In genomic region chr7:35501995-35502394, GRCm38 (mm10) we compare ENCODE assay signal across 9 mouse cellular contexts. TPM values are rescaled to one million over a fixed set of nuclear protein-coding genes. Genes with fewer than 3 reads are reported as not detected.
DNase-seq lines count a peak whose midpoint lies in the region; ATAC-seq and TF ChIP-seq lines count a peak whose summit lies in the region.
"Had no signal": no experiment of that assay in that cellular context is flagged by ENCODE, and none has a peak within 500 bp of the region (broad histone marks: within the 10 kb centered on the region; RNA-seq: fewer than 3 reads in every experiment).

No protein-coding gene starts in this region.

- H3K36me3 ChIP-seq in liver, embryonic 14.5 days (replicated peaks; ENCODE audit: control insufficient read depth, insufficient read depth, low read depth) = no peaks in the 10 kb centered on the region
- H3K36me3 ChIP-seq in liver, embryonic 11.5 days (ENCODE audit: control insufficient read depth, insufficient read depth, low read length) = no peaks in the 10 kb centered on the region
- H3K36me3 ChIP-seq in embryonic facial prominence, embryonic 13.5 days = no peaks in the 10 kb centered on the region
- H3K36me3 ChIP-seq in midbrain, postnatal 0 days (ENCODE audit: insufficient read depth, low read length) = no peaks in the 10 kb centered on the region

- 18% methylated on average over 4 of the region's 4 CpGs for WGBS in liver, embryonic 14.5 days (ENCODE audit: insufficient replicate concordance)
- WGBS in liver, embryonic 11.5 days = 29% methylated on average over 4 of the region's 4 CpGs
- 16% methylated on average over 4 of the region's 4 CpGs for whole genome bisulfite sequencing in embryonic facial prominence, embryonic 13.5 days
- WGBS in midbrain, postnatal 0 days = 13% methylated on average over 4 of the region's 4 CpGs

- DNase-seq in cerebellum, postnatal 14 days = peak; percentile 18 to 39
- DNase-seq in cerebellum, adult 8-10 months = no peak
- no peak for DNase-seq in liver, embryonic 14.5 days (ENCODE audit: low read depth in 3 of 3, low spot score in 3 of 3)
- DNase-seq in liver, embryonic 11.5 days (ENCODE audit: low spot score) = no peak
- DNase-seq in midbrain, postnatal 0 days (ENCODE audit: low spot score) = peak; percentile 61
- DNase-seq in MN1 (ENCODE audit: low spot score) = no peak
- no peak for DNase-seq in urinary bladder, postnatal 4 days (ENCODE audit: low spot score in 2 of 2)

- TF ChIP-seq EP300 in liver, embryonic 14.5 days (IDR thresholded peaks at IDR 0.05; ENCODE audit: low read depth) = no peak

- H3K4me1 ChIP-seq in liver, embryonic 14.5 days (replicated peaks; ENCODE audit: control insufficient read depth in 2 of 2, insufficient read depth in 2 of 2, low read length in 1 of 2) = no peaks in the 10 kb centered on the region
- no peaks in the 10 kb centered on the region for H3K4me1 ChIP-seq in liver, embryonic 11.5 days (replicated peaks; ENCODE audit: control insufficient read depth, insufficient read depth, low read length)
- no peaks in the 10 kb centered on the region for H3K4me1 ChIP-seq in embryonic facial prominence, embryonic 13.5 days
- H3K4me1 ChIP-seq in midbrain, postnatal 0 days (ENCODE audit: insufficient read depth, low read length) = no peaks in the 10 kb centered on the region

- H3K9me3 ChIP-seq in liver, embryonic 14.5 days (ENCODE audit: control insufficient read depth, low read length) = no peaks in the 10 kb centered on the region
- H3K9me3 ChIP-seq in liver, embryonic 11.5 days (ENCODE audit: control insufficient read depth, low read length) = no peaks in the 10 kb centered on the region
- H3K9me3 ChIP-seq in embryonic facial prominence, embryonic 13.5 days = no peaks in the 10 kb centered on the region
- no peaks in the 10 kb centered on the region for H3K9me3 ChIP-seq in midbrain, postnatal 0 days (ENCODE audit: low read length)

- no peak overlapping the region for H3K9ac ChIP-seq in liver, embryonic 14.5 days (replicated peaks)
- H3K9ac ChIP-seq in liver, embryonic 11.5 days (ENCODE audit: low read depth, low read length) = no peak overlapping the region
- H3K9ac ChIP-seq in embryonic facial prominence, embryonic 13.5 days = no peak overlapping the region
- no peak overlapping the region for H3K9ac ChIP-seq in midbrain, postnatal 0 days (replicated peaks; ENCODE audit: low read length, poor library complexity, severe bottlenecking)

- H3K27me3 ChIP-seq in liver, embryonic 14.5 days (ENCODE audit: control insufficient read depth, insufficient read depth, low read length) = no peaks in the 10 kb centered on the region
- no peaks in the 10 kb centered on the region for H3K27me3 ChIP-seq in liver, embryonic 11.5 days (replicated peaks; ENCODE audit: control insufficient read depth, insufficient read depth, low read length)
- no peaks in the 10 kb centered on the region for H3K27me3 ChIP-seq in embryonic facial prominence, embryonic 13.5 days
- no peaks in the 10 kb centered on the region for H3K27me3 ChIP-seq in midbrain, postnatal 0 days (ENCODE audit: insufficient read depth, low read length)

- H3K4me2 ChIP-seq in liver, embryonic 14.5 days (ENCODE audit: low read depth) = no peak overlapping the region
- no peak overlapping the region for H3K4me2 ChIP-seq in liver, embryonic 11.5 days
- 0 out of 2 replicates have a peak overlapping the region, but pooled peaks have one; percentile 14 for H3K4me2 ChIP-seq in embryonic facial prominence, embryonic 13.5 days
- H3K4me2 ChIP-seq in midbrain, postnatal 0 days (ENCODE audit: low read depth, low read length, poor library complexity, severe bottlenecking) = no peak overlapping the region

- ATAC-seq in liver, embryonic 14.5 days (ENCODE audit: insufficient read depth) = no peak
- no peak for ATAC-seq in liver, embryonic 11.5 days (replicated peaks; ENCODE audit: low FRiP score)
- no peak for ATAC-seq in embryonic facial prominence, embryonic 13.5 days (ENCODE audit: insufficient number of reproducible peaks, insufficient read depth, low FRiP score, low TSS enrichment, low read depth)
- no peak for ATAC-seq in midbrain, postnatal 0 days (ENCODE audit: low FRiP score)

- no peak overlapping the region for H3K27ac ChIP-seq in liver, embryonic 14.5 days
- H3K27ac ChIP-seq in liver, embryonic 11.5 days (ENCODE audit: low read depth, low read length) = no peak overlapping the region
- no peak overlapping the region for H3K27ac ChIP-seq in embryonic facial prominence, embryonic 13.5 days
- H3K27ac ChIP-seq in midbrain, postnatal 0 days (ENCODE audit: low read depth, low read length) = no peak overlapping the region

- no peak overlapping the region for H3K4me3 ChIP-seq in liver, embryonic 14.5 days (ENCODE audit: insufficient read depth in 1 of 2, low read depth in 2 of 2, low read length in 2 of 2)
- H3K4me3 ChIP-seq in liver, embryonic 11.5 days (ENCODE audit: low read depth, low read length) = no peak overlapping the region
- H3K4me3 ChIP-seq in embryonic facial prominence, embryonic 13.5 days = no peak overlapping the region
- no peak overlapping the region for H3K4me3 ChIP-seq in midbrain, postnatal 0 days (ENCODE audit: low read depth, low read length)
- H3K4me3 ChIP-seq: erythroblast, embryonic 14.5 days had no signal

- peak; percentile 37 for TF ChIP-seq CTCF in liver, embryonic 14.5 days (IDR thresholded peaks at IDR 0.05; ENCODE audit: low read depth)
- TF ChIP-seq CTCF in midbrain, postnatal 0 days (IDR thresholded peaks at IDR 0.05) = peak; percentile 71

RNA-seq across cellular contexts. Expression of gene Tdrd12, which starts 35.5 kb away (rescaled TPM):
- 0.10 and 0.11 TPM in 2 replicates for polyA plus RNA-seq in liver, embryonic 14.5 days (2012; rRNA removed)
- not detected in 2 replicates for polyA plus RNA-seq in liver, embryonic 14.5 days (2014; fragmentation: Nextera tagmentation; extraction: Ambion mirVana)
- polyA plus RNA-seq in liver, embryonic 11.5 days (2014; fragmentation: Nextera tagmentation; extraction: Ambion mirVana) = 0.22 and 0.29 TPM in 2 replicates
- polyA plus RNA-seq in embryonic facial prominence, embryonic 13.5 days (2015; fragmentation: Nextera tagmentation; extraction: Ambion mirVana) = 0.76 TPM in 1 of 2 replicates, not detected in the other
- total RNA-seq in midbrain, postnatal 0 days (2014; rRNA removed) = 0.19 and 0.38 TPM in 2 replicates
- 0.58 and 0.79 TPM in 2 replicates for polyA plus RNA-seq in midbrain, postnatal 0 days (2015; fragmentation: Nextera tagmentation; extraction: Ambion mirVana)
- polyA plus RNA-seq: erythroblast, embryonic 14.5 days had no signal

RNA-seq across cellular contexts. Expression of gene Slc7a9, which starts 53.4 kb away (rescaled TPM):
- polyA plus RNA-seq in liver, embryonic 14.5 days (2012; rRNA removed) = 1.3 and 1.6 TPM in 2 replicates
- 2.2 and 2.4 TPM in 2 replicates for polyA plus RNA-seq in liver, embryonic 14.5 days (2014; fragmentation: Nextera tagmentation; extraction: Ambion mirVana)
- polyA plus RNA-seq in liver, embryonic 11.5 days (2014; fragmentation: Nextera tagmentation; extraction: Ambion mirVana) = 2.6 and 3.6 TPM in 2 replicates
- 0.27 and 1.2 TPM in 2 replicates for polyA plus RNA-seq in embryonic facial prominence, embryonic 13.5 days (2015; fragmentation: Nextera tagmentation; extraction: Ambion mirVana)
- not detected in 2 replicates for total RNA-seq in midbrain, postnatal 0 days (2014; rRNA removed)
- polyA plus RNA-seq in midbrain, postnatal 0 days (2015; fragmentation: Nextera tagmentation; extraction: Ambion mirVana) = 0.59 TPM in 1 of 2 replicates, not detected in the other

RNA-seq across cellular contexts. Expression of gene Nudt19, which starts 54.1 kb away (rescaled TPM):
- polyA plus RNA-seq in liver, embryonic 14.5 days (2012; rRNA removed) = 27.6 and 53.2 TPM in 2 replicates
- 81.7 and 86.0 TPM in 2 replicates for polyA plus RNA-seq in liver, embryonic 14.5 days (2014; fragmentation: Nextera tagmentation; extraction: Ambion mirVana)
- 125 and 144 TPM in 2 replicates for polyA plus RNA-seq in liver, embryonic 11.5 days (2014; fragmentation: Nextera tagmentation; extraction: Ambion mirVana)
- polyA plus RNA-seq in embryonic facial prominence, embryonic 13.5 days (2015; fragmentation: Nextera tagmentation; extraction: Ambion mirVana) = 57.4 and 61.9 TPM in 2 replicates
- 49.3 and 57.7 TPM in 2 replicates for total RNA-seq in midbrain, postnatal 0 days (2014; rRNA removed)
- 128 and 141 TPM in 2 replicates for polyA plus RNA-seq in midbrain, postnatal 0 days (2015; fragmentation: Nextera tagmentation; extraction: Ambion mirVana)

Comparison
In these comparisons a context has a peak if more than half of its experiments do, and no peak if none do; other contexts are left out.
1. DNase-seq: peak in cerebellum, postnatal 14 days (2 of 2) and midbrain, postnatal 0 days (single experiment); none in cerebellum, adult 8-10 months (single experiment), liver, embryonic 14.5 days (0 of 3), liver, embryonic 11.5 days (single experiment), MN1 (single experiment) and urinary bladder, postnatal 4 days (0 of 2).